Mouse (Mus musculus): ENCODE results near the gene Gal3st2c. TPM values are rescaled to one million over a fixed set of nuclear protein-coding genes. Genes with fewer than 3 reads are reported as not detected.

The Gal3st2c gene
- total and polyA plus RNA-seq, 2 experiments from 2014 or later, result 0.14 to 0.99 TPM

- no peak for TF ChIP-seq EP300 (IDR thresholded peaks at IDR 0.05; ENCODE audit: low read depth)
- peak; percentile 83 for TF ChIP-seq CTCF (IDR thresholded peaks at IDR 0.05; ENCODE audit: low read depth)
- no peak overlapping the region for H3K9ac ChIP-seq (replicated peaks; ENCODE audit: low read depth, low read length)
- H3K36me3 ChIP-seq (replicated peaks; ENCODE audit: control insufficient read depth, insufficient read depth, low read length), result no peaks in the 10 kb centered on the region
- H3K27me3 ChIP-seq (ENCODE audit: control insufficient read depth, insufficient read depth, low read length), result no peaks in the 10 kb centered on the region
- no peaks in the 10 kb centered on the region for H3K9me3 ChIP-seq (replicated peaks; ENCODE audit: control insufficient read depth, low read length)
- ATAC-seq (ENCODE audit: insufficient read depth, low read depth) (peak; percentile 91), DNase-seq (ENCODE audit: low spot score) (peak; percentile 94)
- H3K27ac ChIP-seq (ENCODE audit: low read depth), result peak overlapping the region; percentile 81
- peak overlapping the region; percentile 40 for H3K4me3 ChIP-seq (ENCODE audit: low read depth, low read length)
- under 1% methylated on average over 25 of the region's 25 CpGs for WGBS
- no peaks in the 10 kb centered on the region for H3K4me1 ChIP-seq (ENCODE audit: control insufficient read depth, insufficient read depth)
- peak overlapping the region; percentile 72 for H3K4me2 ChIP-seq (ENCODE audit: low read depth, low read length)
These were observed 44.9 kb downstream of the Gal3st2c start for GRCm38 (mm10) chr1:94034984-94035743.

GRCm38 (mm10) chr1:94040391-94040790 is 50.1 kb downstream of the Gal3st2c start:
- H3K4me3 ChIP-seq (ENCODE audit: low read depth, low read length), result no peak overlapping the region
- H3K4me2 ChIP-seq (ENCODE audit: low read depth, low read length), result no peak overlapping the region
- TF ChIP-seq CTCF (IDR thresholded peaks at IDR 0.05; ENCODE audit: low read depth), result no peak
- no peak for TF ChIP-seq EP300 (IDR thresholded peaks at IDR 0.05; ENCODE audit: low read depth)
- WGBS, result 80% methylated on average over 2 of the region's 2 CpGs
- H3K9me3 ChIP-seq (replicated peaks; ENCODE audit: control insufficient read depth, low read length), result no peaks in the 10 kb centered on the region
- H3K36me3 ChIP-seq (replicated peaks; ENCODE audit: control insufficient read depth, insufficient read depth, low read length), result no peaks in the 10 kb centered on the region
- DNase-seq (ENCODE audit: low spot score) (no peak), ATAC-seq (ENCODE audit: insufficient read depth, low read depth) (no peak)
- H3K27me3 ChIP-seq (ENCODE audit: control insufficient read depth, insufficient read depth, low read length), result no peaks in the 10 kb centered on the region
- no peaks in the 10 kb centered on the region for H3K4me1 ChIP-seq (ENCODE audit: control insufficient read depth, insufficient read depth)
- H3K9ac ChIP-seq (replicated peaks; ENCODE audit: low read depth, low read length), result no peak overlapping the region
- no peak overlapping the region for H3K27ac ChIP-seq (ENCODE audit: low read depth)

- TF ChIP-seq CTCF (IDR thresholded peaks at IDR 0.05; ENCODE audit: low read depth), result no peak
- TF ChIP-seq EP300 (IDR thresholded peaks at IDR 0.05; ENCODE audit: low read depth), result no peak
- ATAC-seq (ENCODE audit: insufficient read depth, low read depth) (no peak), DNase-seq (ENCODE audit: low spot score) (no peak)
- H3K27me3 ChIP-seq (ENCODE audit: control insufficient read depth, insufficient read depth, low read length), result no peaks in the 10 kb centered on the region
- no peaks in the 10 kb centered on the region for H3K4me1 ChIP-seq (ENCODE audit: control insufficient read depth, insufficient read depth)
- no peaks in the 10 kb centered on the region for H3K36me3 ChIP-seq (replicated peaks; ENCODE audit: control insufficient read depth, insufficient read depth, low read length)
- no peak overlapping the region for H3K4me3 ChIP-seq (ENCODE audit: low read depth, low read length)
- H3K27ac ChIP-seq (ENCODE audit: low read depth), result no peak overlapping the region
- no peaks in the 10 kb centered on the region for H3K9me3 ChIP-seq (replicated peaks; ENCODE audit: control insufficient read depth, low read length)
- WGBS, result 74% methylated on average over 3 of the region's 3 CpGs
- no peak overlapping the region for H3K4me2 ChIP-seq (ENCODE audit: low read depth, low read length)
- H3K9ac ChIP-seq (replicated peaks; ENCODE audit: low read depth, low read length), result no peak overlapping the region
These were observed 55.2 kb downstream of the Gal3st2c start for GRCm38 (mm10) chr1:94045559-94045958.

- Histone ChIP-seq H3K9ac (replicated peaks; ENCODE audit: low read depth, low read length) (no peak overlapping the region), H3K27me3 (ENCODE audit: control insufficient read depth, insufficient read depth, low read length) (no peaks in the 10 kb centered on the region), H3K27ac (ENCODE audit: low read depth) (no peak overlapping the region), H3K4me3 (ENCODE audit: low read depth, low read length) (no peak overlapping the region), H3K9me3 (replicated peaks; ENCODE audit: control insufficient read depth, low read length) (no peaks in the 10 kb centered on the region), H3K4me1 (ENCODE audit: control insufficient read depth, insufficient read depth) (no peaks in the 10 kb centered on the region), H3K4me2 (ENCODE audit: low read depth, low read length) (no peak overlapping the region), H3K36me3 (replicated peaks; ENCODE audit: control insufficient read depth, insufficient read depth, low read length) (no peaks in the 10 kb centered on the region)
- ATAC-seq (ENCODE audit: insufficient read depth, low read depth) (no peak), DNase-seq (ENCODE audit: low spot score) (no peak)
- TF ChIP-seq EP300 (IDR thresholded peaks at IDR 0.05; ENCODE audit: low read depth) (no peak), CTCF (IDR thresholded peaks at IDR 0.05; ENCODE audit: low read depth) (no peak)
- 62% methylated on average over 4 of the region's 4 CpGs for WGBS
These were observed 56.2 kb downstream of the Gal3st2c start for GRCm38 (mm10) chr1:94046544-94046943.

- no peak overlapping the region for H3K4me3 ChIP-seq (ENCODE audit: low read depth, low read length)
- no peaks in the 10 kb centered on the region for H3K27me3 ChIP-seq (ENCODE audit: control insufficient read depth, insufficient read depth, low read length)
- DNase-seq (ENCODE audit: low spot score) (no peak), ATAC-seq (ENCODE audit: insufficient read depth, low read depth) (no peak)
- WGBS, result 77% methylated on average over 5 of the region's 5 CpGs
- no peaks in the 10 kb centered on the region for H3K36me3 ChIP-seq (replicated peaks; ENCODE audit: control insufficient read depth, insufficient read depth, low read length)
- H3K9ac ChIP-seq (replicated peaks; ENCODE audit: low read depth, low read length), result no peak overlapping the region
- no peak for TF ChIP-seq EP300 (IDR thresholded peaks at IDR 0.05; ENCODE audit: low read depth)
- no peak for TF ChIP-seq CTCF (IDR thresholded peaks at IDR 0.05; ENCODE audit: low read depth)
- no peaks in the 10 kb centered on the region for H3K9me3 ChIP-seq (replicated peaks; ENCODE audit: control insufficient read depth, low read length)
- H3K27ac ChIP-seq (ENCODE audit: low read depth), result no peak overlapping the region
- no peak overlapping the region for H3K4me2 ChIP-seq (ENCODE audit: low read depth, low read length)
- no peaks in the 10 kb centered on the region for H3K4me1 ChIP-seq (ENCODE audit: control insufficient read depth, insufficient read depth)
These were observed 60.8 kb downstream of the Gal3st2c start for GRCm38 (mm10) chr1:94051104-94051503.

- no peak within 1 kb of the TSS for H3K9ac ChIP-seq (replicated peaks; ENCODE audit: low read depth, low read length)
- H3K27ac ChIP-seq (ENCODE audit: low read depth), result no peak within 1 kb of the TSS
- H3K4me3 ChIP-seq (ENCODE audit: low read depth, low read length), result no peak within 1 kb of the TSS
- 50% methylated on average over 6 of the region's 6 CpGs for WGBS
- no peak within 1 kb of the TSS for H3K4me2 ChIP-seq (ENCODE audit: low read depth, low read length)
- no peaks in the 10 kb centered on the region for H3K4me1 ChIP-seq (ENCODE audit: control insufficient read depth, insufficient read depth)
- no peak for DNase-seq (ENCODE audit: low spot score)
- no peaks in the 10 kb centered on the region for H3K9me3 ChIP-seq (replicated peaks; ENCODE audit: control insufficient read depth, low read length)
- no peaks in the 10 kb centered on the region for H3K36me3 ChIP-seq (replicated peaks; ENCODE audit: control insufficient read depth, insufficient read depth, low read length)
- H3K27me3 ChIP-seq (ENCODE audit: control insufficient read depth, insufficient read depth, low read length), result no peaks in the 10 kb centered on the region
- no peak for ATAC-seq (ENCODE audit: insufficient read depth, low read depth)
- no peak for TF ChIP-seq EP300 (IDR thresholded peaks at IDR 0.05; ENCODE audit: low read depth)
- no peak for TF ChIP-seq CTCF (IDR thresholded peaks at IDR 0.05; ENCODE audit: low read depth)
These were observed 62.1 kb downstream of the Gal3st2c start, which contains the start of gene Pdcd1 for GRCm38 (mm10) chr1:94052373-94052772. Pdcd1 (minus strand) TSS chr1:94052553.

Data from heart, postnatal 0 days (tissue).